Mouse (Mus musculus): ENCODE results near the gene Tvp23b.

DNA sequence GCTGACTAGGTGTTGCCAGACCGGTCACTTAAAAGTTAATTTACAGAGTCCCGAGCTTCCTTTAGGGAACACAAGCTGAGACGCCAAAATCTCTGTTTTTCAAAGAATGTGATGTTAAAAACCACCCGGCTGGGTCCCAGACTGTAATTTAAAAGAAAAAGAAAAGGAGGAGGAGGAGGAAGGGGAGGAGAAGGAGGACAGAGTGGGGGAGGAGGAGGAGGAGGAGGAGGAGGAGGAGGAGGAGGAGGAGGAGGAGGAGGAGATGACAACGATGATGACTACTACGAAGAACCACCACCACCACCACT, 41.4 kb downstream of the Tvp23b start:
- no peak for TF ChIP-seq CTCF (IDR thresholded peaks at IDR 0.05; ENCODE audit: borderline replicate concordance, insufficient read depth, low read depth, low read length)
- no peak for TF ChIP-seq POLR2A (IDR thresholded peaks at IDR 0.05; ENCODE audit: borderline replicate concordance, insufficient read depth, low read length)
